Mouse (Mus musculus) myocyte (in vitro differentiated cells): ENCODE results near the gene Plekho1. TPM values are rescaled to one million over a fixed set of nuclear protein-coding genes. Genes with fewer than 3 reads are reported as not detected.
A peak's percentile ranks its signal among the peaks of the same experiment; 100 is the strongest.
"Not testable (repeated sequence)": the region's sequence is repeated elsewhere in the genome, so short reads cannot be mapped to it uniquely, and the experiment has no call there.

Experiments used
- H3K27me3 ChIP-seq: one replicate; pipeline ENCODE4 v1.6.1; 2011; ENCODE audit not compliant: control insufficient read depth, insufficient read depth, insufficient read length
- H3K36me3 ChIP-seq: one replicate; pipeline ENCODE4 v1.6.1; 2011; ENCODE audit not compliant: control insufficient read depth, insufficient read depth
- H3K4me2 ChIP-seq: one replicate; pipeline ENCODE4 v1.6.1; 2011; ENCODE audit warnings: low read depth, control low read depth
- H3K4me3 ChIP-seq: one replicate; pipeline ENCODE4 v1.5.1; 2011; ENCODE audit warnings: mild to moderate bottlenecking, control low read depth, moderate library complexity
- H3K79me2 ChIP-seq: one replicate; pipeline ENCODE4 v1.6.1; 2011; ENCODE audit not compliant: control insufficient read depth, insufficient read depth
- H3ac ChIP-seq: one replicate; pipeline ENCODE4 v1.6.1; 2011; ENCODE audit not compliant: control insufficient read depth, insufficient read length
- CEBPB ChIP-seq: IDR thresholded peaks from 2 replicates; pipeline ENCODE4 v1.6.1; 2011; ENCODE audit warnings: mild to moderate bottlenecking, moderate library complexity; ENCODE audit not compliant: poor library complexity, insufficient read depth, severe bottlenecking
- E2F4 ChIP-seq: IDR thresholded peaks from one replicate; pipeline ENCODE4 v1.6.1; 2011; ENCODE audit warnings: mild to moderate bottlenecking, control low read depth, moderate library complexity; ENCODE audit not compliant: insufficient read depth
- MAX ChIP-seq: IDR thresholded peaks from one replicate; pipeline ENCODE4 v1.6.1; 2011; ENCODE audit warnings: low read depth, mild to moderate bottlenecking, control low read depth
- MYOD1 ChIP-seq, 3 experiments: IDR thresholded peaks; one replicate each; pipeline ENCODE4 v1.6.1; 2011; ENCODE audit warnings: control low read depth in 2 of 3, low read depth in 2 of 3, mild to moderate bottlenecking in 2 of 3, moderate library complexity in 1 of 3; ENCODE audit not compliant: insufficient read length in 2 of 3, control insufficient read depth in 1 of 3
- MYOG ChIP-seq, 3 experiments: IDR thresholded peaks; one replicate each; pipeline ENCODE4 v1.6.1; 2011; ENCODE audit warnings: control low read depth in 2 of 3, low read depth in 2 of 3, mild to moderate bottlenecking in 2 of 3; ENCODE audit not compliant: insufficient read length in 2 of 3, control insufficient read depth in 1 of 3, insufficient read depth in 1 of 3
- POLR2A ChIP-seq: IDR thresholded peaks from one replicate; pipeline ENCODE4 v1.6.1; 2011; ENCODE audit warnings: low read depth, mild to moderate bottlenecking, control low read depth, moderate library complexity; ENCODE audit not compliant: insufficient read length
- POLR2AphosphoS2 ChIP-seq: IDR thresholded peaks from one replicate; pipeline ENCODE4 v1.6.1; 2011; ENCODE audit warnings: low read depth, control low read depth; ENCODE audit not compliant: insufficient read length
- REST ChIP-seq: IDR thresholded peaks from one replicate; pipeline ENCODE4 v1.6.1; 2011; ENCODE audit warnings: mild to moderate bottlenecking, control low read depth, moderate library complexity; ENCODE audit not compliant: insufficient read depth, insufficient read length
- SRF ChIP-seq: IDR thresholded peaks from one replicate; pipeline ENCODE4 v1.6.1; 2011; ENCODE audit warnings: low read depth; ENCODE audit not compliant: control insufficient read depth, insufficient read length
- TCF12 ChIP-seq: IDR thresholded peaks from one replicate; pipeline ENCODE4 v1.6.1; 2011; ENCODE audit warnings: mild to moderate bottlenecking, control low read depth; ENCODE audit not compliant: poor library complexity, insufficient read depth, severe bottlenecking
- TCF3 ChIP-seq: IDR thresholded peaks from one replicate; pipeline ENCODE4 v1.6.1; 2011; ENCODE audit warnings: low read depth, control low read depth; ENCODE audit not compliant: insufficient read length
- USF1 ChIP-seq: IDR thresholded peaks from one replicate; pipeline ENCODE4 v1.6.1; 2011; ENCODE audit warnings: low read depth, mild to moderate bottlenecking, control low read depth, moderate library complexity
- polyA plus RNA-seq: library from polyadenylated mRNA; unstranded; fragments of >200 nt; fragmentation: generic; extraction: Trizol; gene quantifications from one replicate; pipeline ENCODE4 v1.2.1, GENCODE M21; 2012; ENCODE audit warnings: missing spikeins

Gene Plekho1
- polyA plus RNA-seq, 1 experiment = 107 TPM

- no peak overlapping the region for H3ac ChIP-seq
- no peak overlapping the region for H3K4me3 ChIP-seq
- no peaks in the 10 kb centered on the region for H3K79me2 ChIP-seq
- H3K27me3 ChIP-seq = no peaks in the 10 kb centered on the region
- no peak overlapping the region for H3K4me2 ChIP-seq
- no peaks in the 10 kb centered on the region for H3K36me3 ChIP-seq
- TF ChIP-seq E2F4 = no peak
- no peak for TF ChIP-seq USF1
Measured at GRCm38 (mm10) chr3:95959082-95959481, 36.7 kb downstream of the Plekho1 start.

GRCm38 (mm10) chr3:95957359-95958148, 38.2 kb downstream of the Plekho1 start:
- TF ChIP-seq TCF3 (no peak), REST (no peak), POLR2AphosphoS2 (no peak), USF1 (no peak), MYOD1 (IDR thresholded peaks at IDR 0.05; ENCODE audit: control insufficient read depth in 1 of 3, insufficient read length in 2 of 3, low read depth in 2 of 3) (no peak), POLR2A (no peak), MYOG (IDR thresholded peaks at IDR 0.05; ENCODE audit: control insufficient read depth in 1 of 3, insufficient read depth in 1 of 3, insufficient read length in 2 of 3, low read depth in 2 of 3) (no peak), MAX (no peak), E2F4 (no peak), CEBPB (no peak), TCF12 (no peak), SRF (no peak)
- no peaks in the 10 kb centered on the region for H3K79me2 ChIP-seq

GRCm38 (mm10) chr3:95955318-95955717, 40.5 kb downstream of the Plekho1 start:
- H3ac ChIP-seq = no peak overlapping the region
- H3K36me3 ChIP-seq = no peaks in the 10 kb centered on the region
- no peak overlapping the region for H3K4me3 ChIP-seq
- no peak overlapping the region for H3K4me2 ChIP-seq
- H3K27me3 ChIP-seq = no peaks in the 10 kb centered on the region
- no peaks in the 10 kb centered on the region for H3K79me2 ChIP-seq
- TF ChIP-seq MYOG (IDR thresholded peaks at IDR 0.05; ENCODE audit: control insufficient read depth in 1 of 3, insufficient read depth in 1 of 3, insufficient read length in 2 of 3, low read depth in 2 of 3) (no peak), TCF3 (no peak), REST (no peak), POLR2A (no peak), MYOD1 (IDR thresholded peaks at IDR 0.05; ENCODE audit: control insufficient read depth in 1 of 3, insufficient read length in 2 of 3, low read depth in 2 of 3) (no peak), E2F4 (no peak), MAX (no peak), CEBPB (no peak), POLR2AphosphoS2 (no peak), USF1 (no peak), SRF (no peak), TCF12 (no peak)

More at GRCm38 (mm10) chr3:95957359-95958148, 38.2 kb downstream of the Plekho1 start:
- H3K36me3 ChIP-seq = no peaks in the 10 kb centered on the region
- peak overlapping the region; percentile 10 for H3K4me2 ChIP-seq
- H3ac ChIP-seq = no peak overlapping the region
- no peak overlapping the region for H3K4me3 ChIP-seq
- no peaks in the 10 kb centered on the region for H3K27me3 ChIP-seq

- not testable (repeated sequence) for H3K27me3 ChIP-seq, H3K4me3 ChIP-seq, H3K4me2 ChIP-seq, H3K36me3 ChIP-seq, H3K79me2 ChIP-seq, H3ac ChIP-seq
Measured at GRCm38 (mm10) chr3:95954648-95955173, 41.1 kb downstream of the Plekho1 start.

GRCm38 (mm10) chr3:95953522-95953921, 42.3 kb downstream of the Plekho1 start:
- no peaks in the 10 kb centered on the region for H3K79me2 ChIP-seq
- H3ac ChIP-seq = no peak overlapping the region
- no peaks in the 10 kb centered on the region for H3K36me3 ChIP-seq
- no peak overlapping the region for H3K4me3 ChIP-seq
- TF ChIP-seq MYOD1 (IDR thresholded peaks at IDR 0.05; ENCODE audit: control insufficient read depth in 1 of 3, insufficient read length in 2 of 3, low read depth in 2 of 3) = no peak
- no peak for TF ChIP-seq POLR2A
- no peak for TF ChIP-seq MYOG (IDR thresholded peaks at IDR 0.05; ENCODE audit: control insufficient read depth in 1 of 3, insufficient read depth in 1 of 3, insufficient read length in 2 of 3, low read depth in 2 of 3)
- TF ChIP-seq E2F4 = no peak
- TF ChIP-seq TCF12 = no peak
- TF ChIP-seq POLR2AphosphoS2 = no peak
- no peak for TF ChIP-seq REST
- no peak for TF ChIP-seq USF1
- TF ChIP-seq MAX = no peak
- TF ChIP-seq TCF3 = no peak
- no peak for TF ChIP-seq CEBPB
- no peak for TF ChIP-seq SRF
- no peaks in the 10 kb centered on the region for H3K27me3 ChIP-seq
- no peak overlapping the region for H3K4me2 ChIP-seq
